Mouse (Mus musculus): ENCODE measurements at regions not wholly inside any gene's neighbourhood (a gene's known extent, or its start where the extent isn't known, plus 50 kb on each side); places are given as distances from the start of the nearest gene placed in this dataset.

- DNase-seq, result peak; percentile 12
These were observed 155.7 kb upstream of the Cd180 start for GRCm38 (mm10) chr13:102537424-102538242.

- no peak for DNase-seq
These were observed 152.9 kb upstream of the Cd180 start for GRCm38 (mm10) chr13:102540436-102540835.

DNA sequence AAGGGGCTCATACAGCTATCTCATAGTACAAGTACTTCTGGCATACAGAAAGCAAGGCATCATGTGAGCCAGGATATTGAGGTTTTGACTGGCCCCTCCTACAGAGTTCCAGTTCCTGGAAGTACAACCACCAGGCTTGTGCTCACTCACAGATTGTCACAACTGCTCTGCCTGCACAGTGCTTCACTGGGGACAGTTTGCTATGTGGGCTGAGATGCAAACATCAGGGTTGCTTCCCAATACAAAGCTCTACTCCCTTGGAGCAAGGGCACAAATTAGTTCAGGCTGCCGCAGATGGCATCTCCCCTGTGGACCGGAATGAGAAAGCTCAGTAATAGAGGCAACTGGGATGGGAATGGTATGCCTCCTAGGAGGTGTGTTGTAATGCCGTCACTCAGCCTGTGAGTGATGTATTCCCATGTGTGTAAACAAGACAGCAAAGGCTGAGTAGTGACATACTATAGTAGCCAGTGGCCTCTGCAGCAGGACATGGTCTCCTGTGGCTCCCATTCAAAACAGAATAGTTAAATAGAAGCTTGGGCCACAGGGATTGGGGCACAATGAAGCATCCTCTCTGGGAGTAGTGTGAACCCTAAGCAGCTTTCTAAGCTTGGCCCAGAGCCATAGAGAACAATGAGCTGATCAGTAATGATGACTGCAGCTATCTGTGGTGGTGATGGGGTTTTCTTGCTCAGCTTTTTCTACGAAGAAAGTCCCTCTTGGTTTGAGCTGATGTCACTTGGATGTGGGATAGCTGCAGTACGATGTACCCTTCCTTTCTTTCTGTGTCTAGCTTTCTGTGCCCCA is 148.8 kb upstream of the Cd180 start:
- no peak for DNase-seq

GRCm38 (mm10) chr13:102545845-102546615 is 147.3 kb upstream of the Cd180 start:
- DNase-seq, result peak; percentile 20

GRCm38 (mm10) chr13:102548252-102548651 is 145.1 kb upstream of the Cd180 start:
- DNase-seq, result no peak

- no peak for DNase-seq
These were observed 126.3 kb upstream of the Cd180 start for GRCm38 (mm10) chr13:102566846-102567572.

GRCm38 (mm10) chr13:102569580-102569979 is 123.8 kb upstream of the Cd180 start:
- DNase-seq, result no peak

- no peak for DNase-seq
These were observed 123.1 kb upstream of the Cd180 start for GRCm38 (mm10) chr13:102570286-102570685.

DNA sequence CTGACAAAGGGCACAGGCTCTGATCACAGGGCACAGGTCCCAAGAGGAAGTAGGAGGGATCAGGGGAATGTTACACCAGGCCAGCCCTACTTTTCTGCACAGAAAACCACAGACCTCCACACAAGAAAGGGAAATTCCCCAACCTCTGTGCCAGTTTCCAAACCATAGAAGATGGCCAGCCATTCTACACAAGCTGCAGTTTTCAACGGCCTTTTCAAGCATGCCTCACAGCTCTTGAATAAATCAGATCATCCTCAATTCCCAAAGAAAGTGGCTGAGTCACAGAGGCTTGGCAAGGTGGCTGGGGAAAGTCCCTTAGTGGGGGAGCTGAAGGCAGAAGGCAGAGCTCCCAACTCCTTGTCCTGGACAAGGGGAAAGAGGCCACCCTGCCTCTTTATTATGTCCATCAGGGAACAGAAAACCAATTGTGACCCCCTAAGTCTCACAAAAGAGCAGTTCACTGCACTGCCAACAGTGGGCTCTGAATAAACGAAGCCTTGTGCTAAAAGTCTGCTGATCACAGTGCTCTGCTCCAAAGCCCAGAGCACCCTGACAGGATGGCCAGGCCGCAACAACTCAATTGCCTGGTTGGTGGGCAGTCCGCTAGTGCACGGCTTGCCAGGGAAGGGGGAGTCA is 120.0 kb upstream of the Cd180 start:
- DNase-seq, result no peak

- DNase-seq, result no peak
These were observed 116.3 kb upstream of the Cd180 start for GRCm38 (mm10) chr13:102576871-102577662.

GRCm38 (mm10) chr13:102578811-102579210 is 114.5 kb upstream of the Cd180 start:
- DNase-seq, result peak; percentile 43

DNA sequence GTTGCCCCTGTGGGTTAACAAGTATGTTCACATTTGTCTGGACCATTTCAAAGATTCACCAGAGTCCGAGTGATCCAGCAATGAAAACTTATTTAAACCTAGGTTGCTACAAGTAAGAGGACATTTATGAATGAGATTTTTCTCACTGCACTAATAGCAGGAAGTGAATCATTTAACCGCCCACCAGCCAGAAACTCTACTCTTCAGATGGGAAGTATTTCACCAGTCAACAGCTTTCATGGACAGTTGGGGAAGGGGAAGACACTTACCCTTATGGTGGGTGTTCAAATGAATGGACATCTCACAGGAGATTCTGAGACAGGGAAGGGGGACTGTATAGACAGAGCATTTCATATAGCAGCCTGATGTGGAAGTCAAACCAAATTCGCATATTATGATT is 113.7 kb upstream of the Cd180 start:
- no peak for DNase-seq

GRCm38 (mm10) chr13:102583984-102584645 is 109.2 kb upstream of the Cd180 start:
- DNase-seq, result no peak

DNA sequence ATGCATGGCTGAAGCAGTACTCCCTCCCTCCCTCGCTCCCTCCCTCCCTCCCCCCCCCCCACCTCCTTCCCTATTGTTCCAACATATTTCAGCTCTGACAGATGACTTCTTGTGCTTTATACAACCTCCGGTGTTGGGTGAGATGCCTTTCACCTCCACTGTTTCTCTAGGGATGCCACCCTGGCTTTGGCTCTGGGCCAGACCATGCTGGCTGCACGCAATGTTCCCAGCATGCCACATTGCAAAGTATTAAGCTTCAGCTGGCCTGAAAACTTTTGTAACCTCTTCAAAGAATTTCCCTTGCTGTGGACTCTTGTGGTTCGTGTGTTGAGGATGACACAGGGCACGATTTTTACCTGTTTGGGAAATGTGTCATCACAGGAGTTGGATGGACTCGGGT is 107.1 kb upstream of the Cd180 start:
- no peak for DNase-seq

- peak; percentile 28 for DNase-seq
These were observed 103.5 kb upstream of the Cd180 start for GRCm38 (mm10) chr13:102589680-102590435.

DNA sequence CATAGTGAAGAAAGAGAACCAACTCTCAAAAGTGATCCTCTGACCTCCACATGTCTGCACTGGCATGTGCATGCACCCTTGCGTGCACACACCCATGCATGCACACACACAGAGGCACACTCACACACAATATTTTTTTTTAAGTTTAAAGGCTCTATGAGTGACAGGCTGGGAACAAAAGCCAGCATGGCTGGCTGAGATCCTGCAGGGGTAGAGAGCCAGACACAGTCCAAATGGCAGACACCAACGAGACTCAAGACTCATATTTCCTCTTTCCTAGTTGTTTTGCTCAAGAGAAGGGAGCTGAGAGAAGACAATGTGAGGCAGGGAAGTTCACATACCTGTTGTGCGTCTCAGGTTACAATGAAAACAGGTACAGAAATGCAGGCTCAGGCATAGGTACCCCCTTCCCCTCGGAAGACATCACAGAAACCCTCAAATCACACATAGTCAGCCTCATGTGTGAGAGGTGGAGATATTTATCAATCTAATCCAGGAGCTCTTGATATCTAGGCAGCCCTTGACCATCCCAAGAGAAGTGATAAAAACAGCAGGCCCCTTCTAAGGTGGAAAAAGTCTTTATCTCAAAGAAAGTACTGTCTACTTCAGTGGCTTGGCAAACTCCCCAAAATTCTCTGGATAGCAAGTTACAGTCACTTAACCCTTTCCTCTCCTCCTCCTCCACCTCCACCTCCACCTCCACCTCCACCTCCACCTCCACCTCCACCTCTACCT is 101.4 kb upstream of the Cd180 start:
- DNase-seq, result no peak

- peak; percentile 49 for DNase-seq
These were observed 99.8 kb upstream of the Cd180 start for GRCm38 (mm10) chr13:102593405-102594200.

DNA sequence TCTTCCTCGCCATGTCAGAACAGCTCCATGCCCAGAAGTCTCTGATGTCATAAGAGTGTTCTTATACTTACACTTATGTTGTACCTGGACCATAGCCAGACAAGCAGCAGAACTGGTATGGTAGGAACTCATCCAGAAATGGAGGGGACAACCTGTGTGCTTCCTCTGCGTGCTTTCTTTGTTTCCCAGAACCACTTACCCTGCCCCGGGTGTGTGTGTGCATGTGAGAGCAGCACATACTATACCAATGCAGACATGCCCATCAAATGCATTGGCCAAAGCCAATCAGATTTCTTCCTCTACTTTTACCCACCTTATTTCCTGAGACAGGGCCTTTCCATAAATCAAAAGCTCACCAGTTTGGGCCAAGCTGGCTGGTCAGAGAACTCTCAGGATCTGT is 99.2 kb upstream of the Cd180 start:
- DNase-seq, result no peak

Measured in kidney, adult 18-20 months (tissue).